Mouse (Mus musculus): ENCODE measurements around the gene Gm9495. TPM values are rescaled to one million over a fixed set of nuclear protein-coding genes. Genes with fewer than 3 reads are reported as not detected.
"Not testable (repeated sequence)": the region's sequence is repeated elsewhere in the genome, so short reads cannot be mapped to it uniquely, and the experiment has no call there.

Gm9495 gene
- total RNA-seq (2014; rRNA removed) (not detected in 2 replicates), polyA plus RNA-seq (2012; rRNA removed) (not detected in 2 replicates)

GRCm38 (mm10) chr8:69453465-69453864 is at the start of gene Gm9495:
Gm9495 (minus strand) TSS chr8:69453565.
- H3K27me3 ChIP-seq (ENCODE audit: control insufficient read depth, insufficient read depth, low read length); H3K4me3 ChIP-seq (ENCODE audit: insufficient read depth, low read depth, low read length); H3K27ac ChIP-seq (replicated peaks; ENCODE audit: insufficient read depth, low read depth, low read length); H3K79me2 ChIP-seq (ENCODE audit: control insufficient read depth, insufficient read depth, low read length); H3K36me3 ChIP-seq (ENCODE audit: control insufficient read depth, insufficient read depth, low read length); H3K4me1 ChIP-seq (ENCODE audit: control insufficient read depth, insufficient read depth, low read length); DNase-seq (ENCODE audit: extremely low read depth, low read depth, low spot score); H3K9ac ChIP-seq (ENCODE audit: low read depth, low read length): not testable (repeated sequence)
- 90% methylated on average over 3 of the region's 3 CpGs for WGBS

GRCm38 (mm10) chr8:69474946-69475345 is 21.6 kb upstream of the Gm9495 start:
- not testable (repeated sequence) for H3K27me3 ChIP-seq (ENCODE audit: control insufficient read depth, insufficient read depth, low read length); H3K79me2 ChIP-seq (ENCODE audit: control insufficient read depth, insufficient read depth, low read length); H3K9ac ChIP-seq (ENCODE audit: low read depth, low read length); H3K27ac ChIP-seq (replicated peaks; ENCODE audit: insufficient read depth, low read depth, low read length); H3K4me3 ChIP-seq (ENCODE audit: insufficient read depth, low read depth, low read length); H3K4me1 ChIP-seq (ENCODE audit: control insufficient read depth, insufficient read depth, low read length); H3K36me3 ChIP-seq (ENCODE audit: control insufficient read depth, insufficient read depth, low read length); DNase-seq (ENCODE audit: extremely low read depth, low read depth, low spot score)
- 83% methylated on average over 3 of the region's 3 CpGs for WGBS

- WGBS = 80% methylated on average over 3 of the region's 3 CpGs
- not testable (repeated sequence) for DNase-seq (ENCODE audit: extremely low read depth, low read depth, low spot score)
Measured at GRCm38 (mm10) chr8:69420018-69420417, 33.3 kb downstream of the Gm9495 start.

GRCm38 (mm10) chr8:69414326-69414725 is 39.0 kb downstream of the Gm9495 start:
- H3K36me3 ChIP-seq (ENCODE audit: control insufficient read depth, insufficient read depth, low read length) = no peaks in the 10 kb centered on the region
- H3K4me1 ChIP-seq (ENCODE audit: control insufficient read depth, insufficient read depth, low read length) = no peaks in the 10 kb centered on the region
- 100% methylated on average over 1 of the region's 1 CpGs for WGBS
- H3K27me3 ChIP-seq (ENCODE audit: control insufficient read depth, insufficient read depth, low read length) = no peaks in the 10 kb centered on the region
- H3K79me2 ChIP-seq (ENCODE audit: control insufficient read depth, insufficient read depth, low read length) = no peaks in the 10 kb centered on the region
- TF ChIP-seq POLR2A (IDR thresholded peaks at IDR 0.05; ENCODE audit: extremely low read depth, insufficient read depth, low read length) (no peak), CTCF (IDR thresholded peaks at IDR 0.05; ENCODE audit: low read depth, low read length) (no peak)
- DNase-seq (ENCODE audit: extremely low read depth, low read depth, low spot score) = no peak
- H3K4me3 ChIP-seq (ENCODE audit: insufficient read depth, low read depth, low read length) = no peak overlapping the region
- H3K9ac ChIP-seq (ENCODE audit: low read depth, low read length) = no peak overlapping the region
- H3K27ac ChIP-seq (replicated peaks; ENCODE audit: insufficient read depth, low read depth, low read length) = no peak overlapping the region

More at GRCm38 (mm10) chr8:69420018-69420417, 33.3 kb downstream of the Gm9495 start:
- not testable (repeated sequence) for H3K79me2 ChIP-seq (ENCODE audit: control insufficient read depth, insufficient read depth, low read length); H3K27ac ChIP-seq (replicated peaks; ENCODE audit: insufficient read depth, low read depth, low read length); H3K27me3 ChIP-seq (ENCODE audit: control insufficient read depth, insufficient read depth, low read length); H3K4me3 ChIP-seq (ENCODE audit: insufficient read depth, low read depth, low read length); H3K36me3 ChIP-seq (ENCODE audit: control insufficient read depth, insufficient read depth, low read length); H3K9ac ChIP-seq (ENCODE audit: low read depth, low read length); H3K4me1 ChIP-seq (ENCODE audit: control insufficient read depth, insufficient read depth, low read length)

DNA sequence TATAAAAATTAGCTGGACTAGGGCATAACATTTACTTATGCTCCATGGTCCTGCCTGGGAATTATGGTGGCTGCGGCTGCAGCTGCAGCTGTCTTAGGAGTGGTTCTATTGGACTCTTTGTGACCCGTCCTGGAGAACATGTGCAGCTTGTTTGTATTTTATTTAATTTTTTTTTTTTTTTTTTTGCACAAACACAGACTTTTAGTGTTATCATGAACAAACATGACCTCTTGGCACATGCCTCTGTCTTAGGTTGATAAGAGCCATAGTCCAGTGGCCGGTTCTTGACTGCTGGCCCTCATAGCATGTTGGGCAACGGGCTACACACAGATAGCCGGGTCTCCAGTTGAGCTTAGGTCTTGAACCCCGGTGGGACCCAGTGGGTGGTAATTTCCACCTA is 48.6 kb downstream of the Gm9495 start:
- Histone ChIP-seq H3K4me3 (ENCODE audit: insufficient read depth, low read depth, low read length) (no peak overlapping the region), H3K4me1 (ENCODE audit: control insufficient read depth, insufficient read depth, low read length) (peaks cover 5% of the 10 kb centered on the region; the same call in 1 of the 2 replicates), H3K27ac (replicated peaks; ENCODE audit: insufficient read depth, low read depth, low read length) (no peak overlapping the region), H3K36me3 (ENCODE audit: control insufficient read depth, insufficient read depth, low read length) (no peaks in the 10 kb centered on the region), H3K79me2 (ENCODE audit: control insufficient read depth, insufficient read depth, low read length) (no peaks in the 10 kb centered on the region), H3K9ac (ENCODE audit: low read depth, low read length) (no peak overlapping the region), H3K27me3 (ENCODE audit: control insufficient read depth, insufficient read depth, low read length) (no peaks in the 10 kb centered on the region)
- peak; percentile 95 for DNase-seq (ENCODE audit: extremely low read depth, low read depth, low spot score)
- no peak for TF ChIP-seq CTCF (IDR thresholded peaks at IDR 0.05; ENCODE audit: low read depth, low read length)
- TF ChIP-seq POLR2A (IDR thresholded peaks at IDR 0.05; ENCODE audit: extremely low read depth, insufficient read depth, low read length) = no peak
- 16% methylated on average over 6 of the region's 6 CpGs for WGBS

GRCm38 (mm10) chr8:69399956-69400443 is 53.4 kb downstream of the Gm9495 start:
- Histone ChIP-seq H3K36me3 (ENCODE audit: control insufficient read depth, insufficient read depth, low read length) (no peaks in the 10 kb centered on the region), H3K27me3 (ENCODE audit: control insufficient read depth, insufficient read depth, low read length) (no peaks in the 10 kb centered on the region), H3K4me1 (ENCODE audit: control insufficient read depth, insufficient read depth, low read length) (peaks cover 8% of the 10 kb centered on the region; the same call in 1 of the 2 replicates), H3K79me2 (ENCODE audit: control insufficient read depth, insufficient read depth, low read length) (peaks cover 3% of the 10 kb centered on the region; the same call in 1 of the 2 replicates), H3K4me3 (ENCODE audit: insufficient read depth, low read depth, low read length) (peak overlapping the region; percentile 77), H3K27ac (replicated peaks; ENCODE audit: insufficient read depth, low read depth, low read length) (peak overlapping the region; percentile 91), H3K9ac (ENCODE audit: low read depth, low read length) (peak overlapping the region; percentile 87)
- 28% methylated on average over 4 of the region's 4 CpGs for WGBS
- TF ChIP-seq POLR2A (IDR thresholded peaks at IDR 0.05; ENCODE audit: extremely low read depth, insufficient read depth, low read length) = no peak
- no peak for TF ChIP-seq CTCF (IDR thresholded peaks at IDR 0.05; ENCODE audit: low read depth, low read length)
- peak; percentile 83 for DNase-seq (ENCODE audit: extremely low read depth, low read depth, low spot score)
